Mouse (Mus musculus) v-Abl transformed pro-B cells (cell line): ENCODE measurements around the gene Rasl10a.

Experiments
- in situ Hi-C, 2 experiments: fragments of 400-800 bp; cut with MboI; formaldehyde crosslinking; loops; one replicate each; pipeline ENCODE4 v1.15.1; 2025; ENCODE audit not compliant: unreplicated experiment in 2 of 2

The Rasl10a gene

GRCm38 (mm10) chr11:5051629-5052028 is 6.3 kb upstream of the Rasl10a start:
- in situ Hi-C loops = no loop called here

- in situ Hi-C loops = no loop called here
Observed at GRCm38 (mm10) chr11:5052200-5052854, 5.6 kb upstream of the Rasl10a start.

GRCm38 (mm10) chr11:5054151-5054550 is 3.8 kb upstream of the Rasl10a start:
- in situ Hi-C loops = no loop called here

- in situ Hi-C loops = no loop called here
Observed at GRCm38 (mm10) chr11:5054874-5055273, 3.1 kb upstream of the Rasl10a start.

- in situ Hi-C loops = no loop called here
Observed at GRCm38 (mm10) chr11:5055945-5056938, 1.7 kb upstream of the Rasl10a start.

GRCm38 (mm10) chr11:5057064-5057463 is 864 bp upstream of the Rasl10a start:
- in situ Hi-C loops = no loop called here

- in situ Hi-C loops = no loop called here
Observed at GRCm38 (mm10) chr11:5057541-5057855, 430 bp upstream of the Rasl10a start.

- in situ Hi-C loops = no loop called here
Observed at GRCm38 (mm10) chr11:5058783-5059182, 855 bp downstream of the Rasl10a start.

GRCm38 (mm10) chr11:5059230-5059629 is 1.3 kb downstream of the Rasl10a start:
- in situ Hi-C loops = no loop called here

- in situ Hi-C loops = loop anchor here in 1 of 2 experiments (5.0 kb wide), 1 partner anchor 72 kb away; the partner anchor contains the start of gene Ap1b1
Observed at GRCm38 (mm10) chr11:5059704-5060156, 1.8 kb downstream of the Rasl10a start.

- in situ Hi-C loops = loop anchor here in 1 of 2 experiments (5.0 kb wide), 1 partner anchor 74 kb away; the partner anchor contains the start of gene Ap1b1
Observed at GRCm38 (mm10) chr11:5060756-5061412, 3.0 kb downstream of the Rasl10a start.

GRCm38 (mm10) chr11:5061413-5062139 is 3.6 kb downstream of the Rasl10a start:
- in situ Hi-C loops = loop anchor here in 1 of 2 experiments (5.0 kb wide), 1 partner anchor 74 kb away; the partner anchor contains the start of gene Ap1b1

GRCm38 (mm10) chr11:5062326-5062725 is 4.4 kb downstream of the Rasl10a start:
- in situ Hi-C loops = loop anchor here in 1 of 2 experiments (5.0 kb wide), 1 partner anchor 75 kb away; the partner anchor contains the start of gene Ap1b1

GRCm38 (mm10) chr11:5062860-5063505 is 5.1 kb downstream of the Rasl10a start:
- in situ Hi-C loops = loop anchor here in 1 of 2 experiments (5.0 kb wide), 1 partner anchor 76 kb away; the partner anchor contains the start of gene Ap1b1

- in situ Hi-C loops = loop anchor here in 1 of 2 experiments (5.0 kb wide), 1 partner anchor 76 kb away; the partner anchor contains the start of gene Ap1b1
Observed at GRCm38 (mm10) chr11:5063561-5064281, 5.8 kb downstream of the Rasl10a start.

GRCm38 (mm10) chr11:5064282-5065055 is 6.5 kb downstream of the Rasl10a start:
- in situ Hi-C loops = loop anchor here (5.0 kb wide), 4 partner anchors 47 to 147 kb away; partner anchors contain the start of gene Ap1b1 (in 1 of the 2)

GRCm38 (mm10) chr11:5065056-5065821 is 7.3 kb downstream of the Rasl10a start, which contains the start of gene Gas2l1:
Gene Gas2l1 (minus strand): TSS chr11:5065327.
- in situ Hi-C loops = loop anchor here (5.0 kb wide), 3 partner anchors 48 to 148 kb away; no protein-coding TSS in a partner anchor
